Mouse (Mus musculus): Measurements from ENCODE around the gene Pclo. TPM values are rescaled to one million over a fixed set of nuclear protein-coding genes. Genes with fewer than 3 reads are reported as not detected.

The Pclo gene
- polyA plus RNA-seq, 1 experiment: 32.8 TPM

DNA sequence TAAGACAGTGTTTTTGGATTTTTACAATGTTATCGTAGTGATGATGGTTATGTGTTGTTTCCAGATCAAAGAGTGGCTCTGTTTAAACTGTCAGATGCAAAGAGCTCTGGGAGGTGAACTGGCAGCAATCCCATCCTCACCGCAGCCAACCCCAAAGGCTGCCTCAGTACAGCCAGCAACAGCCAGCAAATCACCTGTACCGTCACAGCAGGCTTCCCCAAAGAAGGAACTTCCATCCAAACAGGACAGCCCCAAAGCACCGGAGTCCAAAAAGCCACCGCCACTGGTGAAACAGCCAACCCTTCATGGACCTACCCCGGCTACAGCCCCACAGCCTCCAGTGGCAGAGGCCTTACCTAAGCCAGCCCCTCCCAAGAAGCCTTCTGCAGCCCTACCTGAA, 24.6 kb downstream of the Pclo start:
- WGBS: 88% methylated on average over 6 of the region's 6 CpGs
- H3K27ac ChIP-seq (ENCODE audit: insufficient read depth, low read depth, low read length): no peak overlapping the region

GRCm38 (mm10) chr5:14539961-14540627, 25.4 kb downstream of the Pclo start:
- TF ChIP-seq POLR2A (IDR thresholded peaks at IDR 0.05; ENCODE audit: insufficient read depth, low read depth, low read length) (no peak), CTCF (IDR thresholded peaks at IDR 0.05; ENCODE audit: insufficient read depth, low read depth, low read length) (no peak)
- Histone ChIP-seq H3K27ac (ENCODE audit: insufficient read depth, low read depth, low read length) (no peak overlapping the region), H3K4me1 (ENCODE audit: control insufficient read depth, insufficient read depth, low read length) (0 out of 2 replicates have a peak, but pooled peaks cover 3% of the 10 kb centered on the region), H3K4me3 (ENCODE audit: insufficient read depth, low read depth, low read length) (no peak overlapping the region)
- 89% methylated on average over 13 of the region's 13 CpGs for WGBS

More for the DNA sequence above, 24.6 kb downstream of the Pclo start:
- Histone ChIP-seq H3K4me3 (ENCODE audit: insufficient read depth, low read depth, low read length) (no peak overlapping the region), H3K4me1 (ENCODE audit: control insufficient read depth, insufficient read depth, low read length) (0 out of 2 replicates have a peak, but pooled peaks cover 3% of the 10 kb centered on the region)
- no peak for TF ChIP-seq CTCF (IDR thresholded peaks at IDR 0.05; ENCODE audit: insufficient read depth, low read depth, low read length)

DNA sequence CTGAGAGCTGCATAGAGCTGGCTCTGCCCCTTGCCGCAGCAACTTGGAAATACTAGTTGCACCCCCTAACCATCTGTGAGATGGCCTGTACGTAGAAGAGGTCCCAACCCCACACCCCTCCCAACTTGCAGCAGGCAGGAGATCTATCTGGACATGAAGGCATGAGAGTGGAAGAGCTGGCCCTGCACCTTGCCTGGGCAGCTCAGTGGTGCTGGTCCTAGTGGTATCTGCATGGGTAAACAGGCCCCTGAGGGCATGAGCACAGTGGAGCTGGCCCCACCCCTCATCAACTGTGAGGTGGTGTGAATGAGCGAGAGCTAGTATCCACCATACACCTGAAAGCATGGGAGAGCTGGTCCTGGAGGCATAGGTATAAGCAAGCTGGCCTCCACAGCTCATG, 60.9 kb downstream of the Pclo start:
- no peak for TF ChIP-seq CTCF (IDR thresholded peaks at IDR 0.05; ENCODE audit: insufficient read depth, low read depth, low read length)
- no peak for TF ChIP-seq POLR2A (IDR thresholded peaks at IDR 0.05; ENCODE audit: insufficient read depth, low read depth, low read length)
- Histone ChIP-seq H3K4me3 (ENCODE audit: insufficient read depth, low read depth, low read length) (no peak overlapping the region), H3K27ac (ENCODE audit: insufficient read depth, low read depth, low read length) (no peak overlapping the region), H3K4me1 (ENCODE audit: control insufficient read depth, insufficient read depth, low read length) (peaks cover 7% of the 10 kb centered on the region)
- 98% methylated on average over 3 of the region's 3 CpGs for WGBS

DNA sequence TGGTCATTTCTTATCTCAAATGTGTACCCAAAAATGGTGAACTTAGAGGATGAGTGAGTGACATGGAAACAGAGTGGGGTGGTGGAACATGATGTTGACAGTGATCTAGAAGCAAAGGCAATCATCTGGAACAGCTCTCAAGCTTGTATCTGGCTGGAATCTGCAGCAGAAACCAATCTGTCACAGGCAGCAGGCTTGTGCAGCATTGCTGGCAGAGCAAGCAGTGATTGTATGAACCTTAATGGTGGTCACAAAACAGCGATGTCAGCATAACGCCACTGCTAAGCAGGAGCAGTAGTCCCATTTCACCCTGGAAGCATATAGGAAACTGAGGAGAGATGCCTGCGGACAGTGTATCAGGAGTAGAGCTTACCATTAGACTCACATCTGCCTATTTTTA, 76.8 kb downstream of the Pclo start:
- Histone ChIP-seq H3K27ac (ENCODE audit: insufficient read depth, low read depth, low read length) (no peak overlapping the region), H3K4me1 (ENCODE audit: control insufficient read depth, insufficient read depth, low read length) (no peaks in the 10 kb centered on the region), H3K4me3 (ENCODE audit: insufficient read depth, low read depth, low read length) (no peak overlapping the region)
- WGBS: 82% methylated on average over 3 of the region's 3 CpGs
- TF ChIP-seq CTCF (IDR thresholded peaks at IDR 0.05; ENCODE audit: insufficient read depth, low read depth, low read length) (no peak), POLR2A (IDR thresholded peaks at IDR 0.05; ENCODE audit: insufficient read depth, low read depth, low read length) (no peak)

GRCm38 (mm10) chr5:14595426-14596013, 80.8 kb downstream of the Pclo start:
- Histone ChIP-seq H3K4me3 (ENCODE audit: insufficient read depth, low read depth, low read length) (no peak overlapping the region), H3K27ac (ENCODE audit: insufficient read depth, low read depth, low read length) (no peak overlapping the region), H3K4me1 (ENCODE audit: control insufficient read depth, insufficient read depth, low read length) (no peaks in the 10 kb centered on the region)
- WGBS: 45% methylated on average over 2 of the region's 2 CpGs
- TF ChIP-seq CTCF (IDR thresholded peaks at IDR 0.05; ENCODE audit: insufficient read depth, low read depth, low read length) (no peak), POLR2A (IDR thresholded peaks at IDR 0.05; ENCODE audit: insufficient read depth, low read depth, low read length) (no peak)

DNA sequence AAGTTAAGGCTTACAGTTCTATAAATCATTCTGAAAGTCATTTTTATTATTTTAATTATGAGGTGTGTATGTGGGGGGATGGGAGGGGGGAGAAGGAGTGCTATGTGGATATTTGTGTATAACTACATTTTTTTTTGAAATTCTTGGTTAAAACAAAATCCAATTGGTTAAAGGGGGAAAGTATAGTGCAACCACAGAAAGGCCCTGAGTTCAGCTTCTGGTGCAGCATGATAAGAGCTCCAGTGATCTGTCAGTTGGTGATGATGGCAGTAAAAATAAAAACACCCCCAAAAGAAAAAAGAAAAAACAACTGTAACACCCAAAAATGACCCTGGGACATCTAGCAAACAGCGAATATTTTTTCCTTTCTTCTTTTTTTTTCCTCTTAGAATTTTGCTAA, 93.6 kb downstream of the Pclo start:
- H3K4me3 ChIP-seq (ENCODE audit: insufficient read depth, low read depth, low read length): no peak overlapping the region
- H3K4me1 ChIP-seq (ENCODE audit: control insufficient read depth, insufficient read depth, low read length): no peaks in the 10 kb centered on the region
- TF ChIP-seq CTCF (IDR thresholded peaks at IDR 0.05; ENCODE audit: insufficient read depth, low read depth, low read length) (no peak), POLR2A (IDR thresholded peaks at IDR 0.05; ENCODE audit: insufficient read depth, low read depth, low read length) (no peak)
- 74% methylated on average over 1 of the region's 1 CpGs for WGBS
- no peak overlapping the region for H3K27ac ChIP-seq (ENCODE audit: insufficient read depth, low read depth, low read length)

- no peak overlapping the region for H3K4me3 ChIP-seq (ENCODE audit: insufficient read depth, low read depth, low read length)
- TF ChIP-seq CTCF (IDR thresholded peaks at IDR 0.05; ENCODE audit: insufficient read depth, low read depth, low read length) (no peak), POLR2A (IDR thresholded peaks at IDR 0.05; ENCODE audit: insufficient read depth, low read depth, low read length) (no peak)
- H3K27ac ChIP-seq (ENCODE audit: insufficient read depth, low read depth, low read length): no peak overlapping the region
- H3K4me1 ChIP-seq (ENCODE audit: control insufficient read depth, insufficient read depth, low read length): no peaks in the 10 kb centered on the region
- whole genome bisulfite sequencing: 91% methylated on average over 7 of the region's 7 CpGs
Observed at GRCm38 (mm10) chr5:14621146-14621545, 106.4 kb downstream of the Pclo start.

DNA sequence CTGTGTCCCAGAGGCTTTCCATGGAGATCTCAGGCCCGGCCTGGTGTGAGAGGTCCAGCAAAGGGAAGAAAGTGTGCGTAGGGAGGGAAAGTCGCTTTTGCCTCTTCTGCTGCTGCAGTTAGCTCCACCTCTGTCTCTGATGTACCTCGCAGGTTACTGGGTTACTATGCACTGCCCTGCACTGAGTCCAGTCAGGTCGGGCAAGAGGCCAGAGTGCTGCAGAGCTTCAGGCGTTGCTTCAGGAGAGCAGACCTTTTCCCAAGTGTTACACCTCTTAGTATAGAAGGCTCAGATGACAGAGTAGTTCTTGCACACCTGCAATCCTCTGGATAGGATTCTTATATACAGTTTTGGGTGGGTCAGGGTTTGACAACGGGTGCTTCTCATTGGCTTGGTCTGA, 108.6 kb downstream of the Pclo start:
- WGBS: 83% methylated on average over 7 of the region's 7 CpGs
- H3K27ac ChIP-seq (ENCODE audit: insufficient read depth, low read depth, low read length): no peak overlapping the region
- TF ChIP-seq CTCF (IDR thresholded peaks at IDR 0.05; ENCODE audit: insufficient read depth, low read depth, low read length): no peak
- no peak for TF ChIP-seq POLR2A (IDR thresholded peaks at IDR 0.05; ENCODE audit: insufficient read depth, low read depth, low read length)
- H3K4me1 ChIP-seq (ENCODE audit: control insufficient read depth, insufficient read depth, low read length): no peaks in the 10 kb centered on the region
- H3K4me3 ChIP-seq (ENCODE audit: insufficient read depth, low read depth, low read length): no peak overlapping the region

- H3K4me1 ChIP-seq (ENCODE audit: control insufficient read depth, insufficient read depth, low read length): no peaks in the 10 kb centered on the region
- H3K27ac ChIP-seq (ENCODE audit: insufficient read depth, low read depth, low read length): no peak overlapping the region
- no peak for TF ChIP-seq CTCF (IDR thresholded peaks at IDR 0.05; ENCODE audit: insufficient read depth, low read depth, low read length)
- TF ChIP-seq POLR2A (IDR thresholded peaks at IDR 0.05; ENCODE audit: insufficient read depth, low read depth, low read length): no peak
- WGBS: 83% methylated on average over 1 of the region's 1 CpGs
- H3K4me3 ChIP-seq (ENCODE audit: insufficient read depth, low read depth, low read length): no peak overlapping the region
Observed at GRCm38 (mm10) chr5:14641260-14641659, 126.5 kb downstream of the Pclo start.

All from olfactory bulb, adult 2 months (tissue).